Mouse (Mus musculus): ENCODE results near the gene Eml5. TPM values are rescaled to one million over a fixed set of nuclear protein-coding genes. Genes with fewer than 3 reads are reported as not detected.
A peak's percentile ranks its signal among the peaks of the same experiment; 100 is the strongest.

Eml5 gene
- polyA plus RNA-seq, 1 experiment from 2014 or later, result 2.5 TPM

DNA sequence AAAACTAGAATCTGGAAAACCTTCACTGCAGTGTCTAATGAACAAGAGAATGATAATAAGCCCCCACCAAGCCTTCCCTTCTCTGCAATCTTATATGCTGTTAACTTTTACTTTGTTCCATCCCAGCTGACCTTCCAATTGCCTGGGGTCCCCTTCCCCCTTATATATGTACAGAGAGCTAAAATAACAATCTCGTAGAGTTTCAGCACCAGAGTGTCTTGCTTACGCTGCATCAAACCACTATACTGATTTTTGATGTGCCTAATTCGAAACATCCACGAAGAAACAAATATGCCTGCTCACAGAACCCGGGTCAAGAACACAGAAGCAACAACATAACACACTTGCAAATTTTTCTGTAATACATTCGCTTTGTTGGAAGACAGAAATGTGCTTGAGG lies 1.6 kb downstream of the Eml5 start:
- H3K36me3 ChIP-seq (ENCODE audit: control insufficient read depth, insufficient read depth, low read length), result no peaks in the 10 kb centered on the region
- H3K4me2 ChIP-seq (ENCODE audit: low read depth, low read length), result peak overlapping the region; percentile 88; the same call in 1 of the 2 replicates
- H3K27ac ChIP-seq (replicated peaks; ENCODE audit: low read depth, low read length), result no peak overlapping the region
- ATAC-seq (ENCODE audit: low read depth) (no peak), DNase-seq (ENCODE audit: low spot score) (no peak)
- H3K4me3 ChIP-seq (ENCODE audit: low read depth, low read length), result peak overlapping the region; percentile 74; the same call in 1 of the 2 replicates
- no peaks in the 10 kb centered on the region for H3K4me1 ChIP-seq (ENCODE audit: control insufficient read depth, insufficient read depth, low read length)
- H3K27me3 ChIP-seq (replicated peaks; ENCODE audit: control insufficient read depth, insufficient read depth, low read length), result peaks cover 21% of the 10 kb centered on the region
- H3K9ac ChIP-seq (ENCODE audit: low read depth, low read length), result no peak overlapping the region
- 47% methylated on average over 6 of the region's 6 CpGs for WGBS
- H3K9me3 ChIP-seq (ENCODE audit: control insufficient read depth, low read length), result no peaks in the 10 kb centered on the region

DNA sequence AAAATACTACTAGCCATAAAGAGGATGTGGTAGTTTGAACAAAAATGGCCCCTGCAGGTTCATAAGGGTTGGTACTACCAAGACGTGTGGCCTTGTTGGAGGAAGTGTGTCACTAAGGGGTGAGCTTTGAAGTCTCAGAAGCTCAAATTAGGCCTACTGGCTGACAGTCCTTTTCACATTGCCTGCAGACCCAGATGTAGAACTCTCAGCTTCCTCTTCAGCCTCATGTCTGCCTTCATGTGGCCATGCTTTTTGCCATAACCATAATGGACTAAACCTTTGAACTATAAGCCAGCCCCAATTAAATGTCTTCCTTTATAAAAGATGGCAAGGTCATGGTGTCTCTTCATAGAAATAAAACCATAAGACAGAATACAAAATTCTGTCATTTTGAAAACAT lies 4.5 kb downstream of the Eml5 start:
- Histone ChIP-seq H3K9ac (ENCODE audit: low read depth, low read length) (no peak overlapping the region), H3K4me2 (ENCODE audit: low read depth, low read length) (no peak overlapping the region), H3K9me3 (ENCODE audit: control insufficient read depth, low read length) (no peaks in the 10 kb centered on the region), H3K4me3 (ENCODE audit: low read depth, low read length) (no peak overlapping the region), H3K4me1 (ENCODE audit: control insufficient read depth, insufficient read depth, low read length) (no peaks in the 10 kb centered on the region), H3K27me3 (replicated peaks; ENCODE audit: control insufficient read depth, insufficient read depth, low read length) (peaks cover 21% of the 10 kb centered on the region), H3K36me3 (ENCODE audit: control insufficient read depth, insufficient read depth, low read length) (no peaks in the 10 kb centered on the region), H3K27ac (replicated peaks; ENCODE audit: low read depth, low read length) (no peak overlapping the region)
- WGBS, result 54% methylated on average over 1 of the region's 1 CpGs
- ATAC-seq (ENCODE audit: low read depth) (no peak), DNase-seq (ENCODE audit: low spot score) (no peak)

GRCm38 (mm10) chr12:98884515-98884914 lies 16.8 kb downstream of the Eml5 start:
- no peak overlapping the region for H3K4me3 ChIP-seq (ENCODE audit: low read depth, low read length)
- no peaks in the 10 kb centered on the region for H3K9me3 ChIP-seq (ENCODE audit: control insufficient read depth, low read length)
- H3K27ac ChIP-seq (replicated peaks; ENCODE audit: low read depth, low read length), result no peak overlapping the region
- WGBS, result 4% methylated on average over 1 of the region's 1 CpGs
- H3K36me3 ChIP-seq (ENCODE audit: control insufficient read depth, insufficient read depth, low read length), result no peaks in the 10 kb centered on the region
- DNase-seq (ENCODE audit: low spot score) (peak; percentile 68), ATAC-seq (ENCODE audit: low read depth) (no peak)
- no peaks in the 10 kb centered on the region for H3K27me3 ChIP-seq (replicated peaks; ENCODE audit: control insufficient read depth, insufficient read depth, low read length)
- H3K4me1 ChIP-seq (ENCODE audit: control insufficient read depth, insufficient read depth, low read length), result no peaks in the 10 kb centered on the region
- no peak overlapping the region for H3K4me2 ChIP-seq (ENCODE audit: low read depth, low read length)
- no peak overlapping the region for H3K9ac ChIP-seq (ENCODE audit: low read depth, low read length)

- Histone ChIP-seq H3K36me3 (ENCODE audit: control insufficient read depth, insufficient read depth, low read length) (no peaks in the 10 kb centered on the region), H3K4me1 (ENCODE audit: control insufficient read depth, insufficient read depth, low read length) (no peaks in the 10 kb centered on the region), H3K9me3 (ENCODE audit: control insufficient read depth, low read length) (no peaks in the 10 kb centered on the region), H3K4me2 (ENCODE audit: low read depth, low read length) (no peak overlapping the region), H3K27ac (replicated peaks; ENCODE audit: low read depth, low read length) (no peak overlapping the region), H3K9ac (ENCODE audit: low read depth, low read length) (no peak overlapping the region), H3K27me3 (replicated peaks; ENCODE audit: control insufficient read depth, insufficient read depth, low read length) (no peaks in the 10 kb centered on the region), H3K4me3 (ENCODE audit: low read depth, low read length) (no peak overlapping the region)
- ATAC-seq (ENCODE audit: low read depth) (no peak), DNase-seq (ENCODE audit: low spot score) (peak; percentile 9)
- WGBS, result 33% methylated on average over 5 of the region's 5 CpGs
Observed at GRCm38 (mm10) chr12:98881796-98882195, 19.5 kb downstream of the Eml5 start.

DNA sequence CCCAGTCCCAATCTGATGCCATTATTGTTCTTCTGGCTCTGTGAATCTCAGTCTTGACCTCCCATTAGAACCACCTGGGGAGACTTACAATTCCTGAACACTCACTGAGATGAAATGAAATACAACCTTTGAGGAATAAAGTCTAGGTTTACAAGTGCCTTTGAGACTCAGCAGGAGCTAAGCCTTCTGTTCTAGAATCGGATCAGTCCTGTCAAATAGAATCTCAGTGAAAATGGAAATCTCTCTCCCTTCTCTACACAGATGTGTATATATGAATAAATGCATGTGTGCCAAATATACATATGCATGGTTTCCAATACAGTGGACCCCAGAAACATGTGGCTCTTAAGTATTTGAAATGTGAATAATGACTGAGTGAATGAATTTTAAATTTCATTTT lies 22.6 kb downstream of the Eml5 start:
- 42% methylated on average over 1 of the region's 1 CpGs for WGBS

DNA sequence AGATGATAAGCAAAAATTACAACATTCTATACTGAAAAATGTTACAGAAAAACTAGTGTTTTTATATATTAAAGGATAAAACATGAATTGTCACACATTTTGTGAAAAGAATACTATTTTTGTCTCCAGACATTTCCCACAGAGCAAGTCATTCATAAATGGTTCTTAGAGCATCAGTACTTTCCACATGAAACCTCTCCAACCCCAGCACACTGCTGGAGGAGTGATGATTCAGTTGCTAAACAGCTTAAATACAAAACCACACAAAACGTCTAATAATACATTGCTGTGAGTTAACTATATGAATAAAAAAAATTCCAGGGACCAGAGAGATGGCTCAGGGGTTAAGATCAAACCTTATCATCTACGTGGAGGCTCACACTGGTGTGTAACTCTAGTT lies 26.1 kb downstream of the Eml5 start:
- ATAC-seq (ENCODE audit: low read depth), result no peak
- Histone ChIP-seq H3K27me3 (replicated peaks; ENCODE audit: control insufficient read depth, insufficient read depth, low read length) (no peaks in the 10 kb centered on the region), H3K4me2 (ENCODE audit: low read depth, low read length) (no peak overlapping the region), H3K9me3 (ENCODE audit: control insufficient read depth, low read length) (no peaks in the 10 kb centered on the region), H3K4me1 (ENCODE audit: control insufficient read depth, insufficient read depth, low read length) (no peaks in the 10 kb centered on the region), H3K9ac (ENCODE audit: low read depth, low read length) (no peak overlapping the region), H3K4me3 (ENCODE audit: low read depth, low read length) (no peak overlapping the region), H3K27ac (replicated peaks; ENCODE audit: low read depth, low read length) (no peak overlapping the region), H3K36me3 (ENCODE audit: control insufficient read depth, insufficient read depth, low read length) (no peaks in the 10 kb centered on the region)
- DNase-seq (ENCODE audit: low spot score), result no peak
- WGBS, result 59% methylated on average over 2 of the region's 2 CpGs

More for the DNA sequence above, 22.6 kb downstream of the Eml5 start:
- H3K9ac ChIP-seq (ENCODE audit: low read depth, low read length), result no peak overlapping the region
- no peaks in the 10 kb centered on the region for H3K36me3 ChIP-seq (ENCODE audit: control insufficient read depth, insufficient read depth, low read length)
- no peaks in the 10 kb centered on the region for H3K27me3 ChIP-seq (replicated peaks; ENCODE audit: control insufficient read depth, insufficient read depth, low read length)
- H3K4me2 ChIP-seq (ENCODE audit: low read depth, low read length), result no peak overlapping the region
- no peaks in the 10 kb centered on the region for H3K9me3 ChIP-seq (ENCODE audit: control insufficient read depth, low read length)
- DNase-seq (ENCODE audit: low spot score) (no peak), ATAC-seq (ENCODE audit: low read depth) (no peak)
- no peak overlapping the region for H3K27ac ChIP-seq (replicated peaks; ENCODE audit: low read depth, low read length)
- H3K4me3 ChIP-seq (ENCODE audit: low read depth, low read length), result no peak overlapping the region
- H3K4me1 ChIP-seq (ENCODE audit: control insufficient read depth, insufficient read depth, low read length), result no peaks in the 10 kb centered on the region

- Histone ChIP-seq H3K4me1 (ENCODE audit: control insufficient read depth, insufficient read depth, low read length) (no peaks in the 10 kb centered on the region), H3K9ac (ENCODE audit: low read depth, low read length) (no peak overlapping the region), H3K36me3 (ENCODE audit: control insufficient read depth, insufficient read depth, low read length) (no peaks in the 10 kb centered on the region), H3K4me2 (ENCODE audit: low read depth, low read length) (no peak overlapping the region), H3K27ac (replicated peaks; ENCODE audit: low read depth, low read length) (no peak overlapping the region), H3K27me3 (replicated peaks; ENCODE audit: control insufficient read depth, insufficient read depth, low read length) (no peaks in the 10 kb centered on the region), H3K4me3 (ENCODE audit: low read depth, low read length) (no peak overlapping the region), H3K9me3 (ENCODE audit: control insufficient read depth, low read length) (no peaks in the 10 kb centered on the region)
- WGBS, result 87% methylated on average over 10 of the region's 10 CpGs
- DNase-seq (ENCODE audit: low spot score), result no peak
- no peak for ATAC-seq (ENCODE audit: low read depth)
Observed at GRCm38 (mm10) chr12:98872836-98873235, 28.4 kb downstream of the Eml5 start.

- Histone ChIP-seq H3K27me3 (replicated peaks; ENCODE audit: control insufficient read depth, insufficient read depth, low read length) (no peaks in the 10 kb centered on the region), H3K27ac (replicated peaks; ENCODE audit: low read depth, low read length) (no peak overlapping the region), H3K36me3 (ENCODE audit: control insufficient read depth, insufficient read depth, low read length) (no peaks in the 10 kb centered on the region), H3K4me2 (ENCODE audit: low read depth, low read length) (no peak overlapping the region), H3K9ac (ENCODE audit: low read depth, low read length) (no peak overlapping the region), H3K9me3 (ENCODE audit: control insufficient read depth, low read length) (no peaks in the 10 kb centered on the region), H3K4me1 (ENCODE audit: control insufficient read depth, insufficient read depth, low read length) (no peaks in the 10 kb centered on the region), H3K4me3 (ENCODE audit: low read depth, low read length) (no peak overlapping the region)
- DNase-seq (ENCODE audit: low spot score), result no peak
- no peak for ATAC-seq (ENCODE audit: low read depth)
- WGBS, result 74% methylated on average over 4 of the region's 4 CpGs
Observed at GRCm38 (mm10) chr12:98863436-98863835, 37.8 kb downstream of the Eml5 start.

DNA sequence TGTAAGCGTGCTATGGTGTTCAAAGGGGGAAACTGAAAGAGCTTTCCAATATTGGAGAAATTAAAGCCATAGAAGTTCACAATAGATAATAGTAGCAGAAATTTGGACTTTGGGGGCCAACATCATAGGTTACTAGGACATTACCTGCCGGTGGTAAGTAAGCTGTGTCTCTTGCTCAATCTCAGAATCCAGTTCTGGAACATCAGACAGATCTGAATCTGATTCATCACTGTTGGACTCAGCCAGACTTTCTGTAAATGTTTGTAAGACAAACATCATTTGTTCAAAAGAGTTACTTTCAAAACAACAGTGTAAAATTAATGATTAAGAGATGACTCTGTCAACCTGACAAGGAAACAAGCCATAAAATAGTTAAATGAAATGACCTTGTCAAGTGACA lies 41.0 kb downstream of the Eml5 start:
- H3K4me2 ChIP-seq (ENCODE audit: low read depth, low read length), result no peak overlapping the region
- H3K27ac ChIP-seq (replicated peaks; ENCODE audit: low read depth, low read length), result no peak overlapping the region
- DNase-seq (ENCODE audit: low spot score), result no peak
- H3K9ac ChIP-seq (ENCODE audit: low read depth, low read length), result no peak overlapping the region
- H3K27me3 ChIP-seq (replicated peaks; ENCODE audit: control insufficient read depth, insufficient read depth, low read length), result no peaks in the 10 kb centered on the region
- 86% methylated on average over 2 of the region's 2 CpGs for WGBS
- H3K36me3 ChIP-seq (ENCODE audit: control insufficient read depth, insufficient read depth, low read length), result no peaks in the 10 kb centered on the region
- H3K9me3 ChIP-seq (ENCODE audit: control insufficient read depth, low read length), result no peaks in the 10 kb centered on the region
- no peak for ATAC-seq (ENCODE audit: low read depth)
- H3K4me3 ChIP-seq (ENCODE audit: low read depth, low read length), result no peak overlapping the region
- H3K4me1 ChIP-seq (ENCODE audit: control insufficient read depth, insufficient read depth, low read length), result no peaks in the 10 kb centered on the region

Measured in embryonic facial prominence, embryonic 14.5 days (tissue).